Mouse (Mus musculus): ENCODE measurements around the gene Boll.
A peak's percentile ranks its signal among the peaks of the same experiment; 100 is the strongest.

DNA sequence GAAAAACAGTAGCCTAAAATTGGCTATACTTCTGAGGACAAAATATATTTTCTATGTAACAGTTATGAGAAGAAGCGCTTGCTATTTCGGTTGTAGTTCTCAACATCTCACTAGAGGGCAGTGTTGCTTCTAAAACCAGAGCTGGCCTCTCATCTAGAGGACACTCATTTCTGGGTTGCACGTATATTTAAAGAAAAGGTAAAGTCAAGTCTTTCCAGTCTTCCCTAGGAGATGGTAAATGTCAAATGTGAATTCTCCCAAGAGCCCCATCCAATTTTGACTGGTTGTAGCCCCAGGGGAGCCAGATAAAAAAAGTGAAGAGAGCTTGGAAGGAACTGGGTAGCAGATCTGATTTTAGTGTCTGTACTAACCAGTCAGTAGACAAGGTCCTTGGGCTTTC is 41.2 kb upstream of the Boll start:
- peak; percentile 45; the same call in 1 of the 2 replicates for TF ChIP-seq CTCF (IDR thresholded peaks at IDR 0.05; ENCODE audit: borderline replicate concordance, insufficient read depth, low read depth, low read length)
- no peak for TF ChIP-seq POLR2A (IDR thresholded peaks at IDR 0.05; ENCODE audit: borderline replicate concordance, insufficient read depth, low read length)

All from cerebellum, adult 2 months (tissue).